Mouse (Mus musculus) CH12.LX (cell line): ENCODE measurements at regions not wholly inside any gene's neighbourhood (a gene's known extent, or its start where the extent isn't known, plus 50 kb on each side); places are given as distances from the start of the nearest gene placed in this dataset.

Source experiments
- CTCF ChIP-seq, 2 experiments: IDR thresholded peaks in 1 of 2; conservative IDR thresholded peaks in 1 of 2; 2 replicates each; pipeline ENCODE4 v1.5.1; 2011 to 2012; ENCODE audit warnings: low read depth in 2 of 2, low read length in 2 of 2, improper control_type of control experiment in 1 of 2, inconsistent platforms in 1 of 2, mild to moderate bottlenecking in 1 of 2, moderate library complexity in 1 of 2
- EP300 ChIP-seq: IDR thresholded peaks from 2 replicates; pipeline ENCODE4 v1.6.1; 2011; ENCODE audit warnings: low read length, improper control_type of control experiment
- ZC3H11A ChIP-seq: IDR thresholded peaks from 2 replicates; pipeline ENCODE4 v1.6.1; 2012; ENCODE audit warnings: low read depth, mild to moderate bottlenecking, inconsistent platforms, low read length, improper control_type of control experiment

GRCm38 (mm10) chr4:4636258-4636657 is 156.9 kb downstream of the Impad1 start:
- TF ChIP-seq CTCF (conservative IDR thresholded peaks at IDR 0.05 in 1 of 2, IDR thresholded peaks at IDR 0.05 in 1 of 2; ENCODE audit: low read depth in 2 of 2, low read length in 2 of 2) (no peak), EP300 (no peak), ZC3H11A (no peak)
